Mouse (Mus musculus) layer of hippocampus, adult 9-10 months (tissue): ENCODE results near the gene Osgin1.
A peak's percentile ranks its signal among the peaks of the same experiment; 100 is the strongest.

Source experiments
- DNase-seq: peaks from one replicate; pipeline ENCODE4 v3.0.0; 2022; ENCODE audit warnings: low spot score

Gene Osgin1

GRCm38 (mm10) chr8:119433582-119434174 lies at the start of gene Osgin1:
Gene Osgin1 (plus strand): TSS chr8:119434124.
- no peak for DNase-seq

GRCm38 (mm10) chr8:119384478-119384877 lies 49.4 kb upstream of the Osgin1 start:
- DNase-seq = peak; percentile 74

- no peak for DNase-seq
Observed at GRCm38 (mm10) chr8:119385854-119386253, 48.1 kb upstream of the Osgin1 start.

- no peak for DNase-seq
Observed at GRCm38 (mm10) chr8:119386988-119387387, 46.9 kb upstream of the Osgin1 start.

DNA sequence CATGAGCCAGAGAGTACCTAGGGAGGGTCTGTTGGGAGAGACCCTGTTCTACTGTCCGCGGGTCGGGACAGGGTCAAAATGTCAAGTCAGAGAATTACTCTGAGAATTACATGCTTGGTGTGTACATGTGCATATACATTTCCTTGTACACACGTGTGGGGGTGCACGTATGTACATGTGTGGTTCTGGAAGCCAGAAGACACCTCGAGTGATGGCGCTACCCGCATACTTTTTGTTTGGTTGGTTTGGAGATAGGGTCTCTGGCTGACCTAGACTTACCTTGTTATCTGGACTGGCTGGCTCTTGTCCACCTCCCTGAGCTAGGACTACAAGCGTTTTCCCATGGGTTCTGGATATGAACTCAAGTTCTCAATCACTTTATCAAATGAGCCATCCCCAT lies 39.8 kb upstream of the Osgin1 start:
- DNase-seq = no peak

DNA sequence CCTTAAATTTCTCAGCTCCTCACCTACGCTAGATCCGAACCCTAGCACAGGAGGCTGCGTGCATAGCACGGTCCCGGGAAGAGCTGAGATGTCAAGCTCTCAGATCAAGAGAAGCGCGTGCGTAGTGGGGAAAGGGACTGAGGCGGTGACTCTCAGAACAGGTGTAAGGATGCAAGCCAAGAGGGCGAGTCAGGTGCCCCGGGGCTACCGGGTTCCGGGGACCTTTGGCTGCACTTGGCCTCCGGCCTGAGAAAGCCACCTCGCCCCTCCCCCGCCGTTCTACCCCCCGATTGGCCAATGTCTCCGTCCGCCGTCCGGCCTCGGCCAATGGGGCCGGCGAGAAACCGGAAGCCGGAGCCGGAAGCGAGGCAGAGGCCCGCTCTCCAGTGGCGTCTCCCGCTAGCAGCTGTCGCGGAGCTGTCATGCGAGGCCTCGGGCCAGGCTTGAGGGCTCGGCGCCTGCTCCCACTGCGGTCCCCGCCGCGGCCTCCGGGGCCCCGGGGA lies 39.3 kb upstream of the Osgin1 start, which contains the start of gene Mlycd:
Mlycd (plus strand) TSS at position 355 of the 503 bp plus-strand sequence.
- peak; percentile 78 for DNase-seq

DNA sequence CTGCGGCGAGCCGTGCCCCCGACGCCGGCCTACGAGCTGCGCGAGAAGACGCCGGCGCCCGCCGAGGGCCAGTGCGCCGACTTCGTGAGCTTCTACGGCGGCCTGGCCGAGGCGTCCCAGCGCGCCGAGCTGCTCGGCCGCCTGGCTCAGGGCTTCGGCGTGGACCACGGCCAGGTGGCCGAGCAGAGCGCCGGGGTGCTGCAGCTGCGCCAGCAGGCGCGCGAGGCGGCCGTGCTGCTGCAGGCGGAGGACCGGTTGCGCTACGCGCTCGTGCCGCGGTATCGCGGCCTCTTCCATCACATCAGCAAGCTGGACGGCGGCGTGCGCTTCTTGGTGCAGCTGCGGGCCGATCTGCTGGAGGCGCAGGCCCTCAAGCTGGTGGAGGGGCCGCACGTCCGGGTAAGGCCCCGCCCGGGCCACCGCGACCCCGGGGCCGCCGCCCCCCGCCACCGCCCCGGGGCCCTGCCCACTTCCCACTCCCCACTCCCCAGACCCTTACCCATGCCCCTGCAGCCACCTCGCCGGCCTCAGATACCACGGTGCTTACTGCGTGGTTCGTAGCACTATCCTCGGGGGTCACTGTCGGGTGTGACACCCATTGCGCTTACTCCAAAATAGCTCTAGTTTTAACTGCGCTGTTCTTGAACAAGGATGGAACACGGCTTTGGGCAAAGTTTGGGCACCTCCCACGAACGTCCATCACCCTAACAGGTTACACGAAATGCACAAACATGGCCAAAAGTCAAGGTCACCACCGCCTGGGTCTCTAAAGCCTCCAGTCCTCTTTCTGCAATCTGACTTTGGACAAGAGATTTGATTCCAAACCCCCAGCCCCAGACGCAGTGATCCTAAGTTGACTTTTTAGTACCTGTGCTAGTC lies 38.6 kb upstream of the Osgin1 start:
- no peak for DNase-seq

GRCm38 (mm10) chr8:119398558-119398957 lies 35.4 kb upstream of the Osgin1 start:
- DNase-seq = no peak

GRCm38 (mm10) chr8:119399255-119399654 lies 34.7 kb upstream of the Osgin1 start:
- no peak for DNase-seq

GRCm38 (mm10) chr8:119400122-119400671 lies 33.7 kb upstream of the Osgin1 start:
- no peak for DNase-seq

DNA sequence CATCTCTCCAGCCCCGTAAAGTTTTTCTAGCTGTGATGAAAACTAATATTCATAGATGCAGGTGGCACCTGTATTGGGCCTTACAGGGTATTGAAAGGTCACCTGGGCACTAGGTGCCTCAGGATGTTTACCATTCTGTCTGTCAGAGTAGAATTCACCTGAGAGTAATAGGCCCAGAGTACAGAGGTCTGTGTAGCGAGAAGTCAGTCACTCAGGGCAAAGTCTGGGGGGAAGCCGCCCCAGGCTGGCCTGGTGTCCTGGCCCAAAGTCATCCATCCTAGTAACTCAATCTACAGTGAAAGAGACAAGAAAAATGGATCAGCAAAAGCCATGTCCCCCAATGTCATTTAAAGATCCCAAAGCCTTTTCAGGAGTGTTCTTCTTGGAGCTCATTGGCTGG lies 33.0 kb upstream of the Osgin1 start:
- DNase-seq = no peak

- no peak for DNase-seq
Observed at GRCm38 (mm10) chr8:119403912-119404311, 30.0 kb upstream of the Osgin1 start.

- no peak for DNase-seq
Observed at GRCm38 (mm10) chr8:119404648-119405047, 29.3 kb upstream of the Osgin1 start.

DNA sequence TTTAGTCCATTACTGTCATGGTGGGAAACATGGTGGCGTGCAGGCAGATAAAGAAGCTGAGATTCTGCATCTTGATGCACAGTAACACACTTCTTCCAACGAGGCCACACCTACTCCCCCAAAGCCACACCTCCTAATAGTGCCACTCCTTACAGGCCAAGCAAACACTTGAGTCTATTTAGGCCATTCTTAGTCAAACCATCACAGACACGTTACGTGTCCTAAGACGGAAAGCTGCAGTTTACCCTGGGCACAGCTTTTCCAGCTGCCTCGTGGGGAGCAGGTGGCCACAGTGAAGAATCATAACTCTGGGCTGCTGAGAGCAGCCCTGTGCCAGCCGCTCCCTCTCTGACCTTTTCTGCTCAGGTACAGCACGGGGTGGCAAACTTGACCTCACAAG lies 25.6 kb upstream of the Osgin1 start:
- DNase-seq = no peak

DNA sequence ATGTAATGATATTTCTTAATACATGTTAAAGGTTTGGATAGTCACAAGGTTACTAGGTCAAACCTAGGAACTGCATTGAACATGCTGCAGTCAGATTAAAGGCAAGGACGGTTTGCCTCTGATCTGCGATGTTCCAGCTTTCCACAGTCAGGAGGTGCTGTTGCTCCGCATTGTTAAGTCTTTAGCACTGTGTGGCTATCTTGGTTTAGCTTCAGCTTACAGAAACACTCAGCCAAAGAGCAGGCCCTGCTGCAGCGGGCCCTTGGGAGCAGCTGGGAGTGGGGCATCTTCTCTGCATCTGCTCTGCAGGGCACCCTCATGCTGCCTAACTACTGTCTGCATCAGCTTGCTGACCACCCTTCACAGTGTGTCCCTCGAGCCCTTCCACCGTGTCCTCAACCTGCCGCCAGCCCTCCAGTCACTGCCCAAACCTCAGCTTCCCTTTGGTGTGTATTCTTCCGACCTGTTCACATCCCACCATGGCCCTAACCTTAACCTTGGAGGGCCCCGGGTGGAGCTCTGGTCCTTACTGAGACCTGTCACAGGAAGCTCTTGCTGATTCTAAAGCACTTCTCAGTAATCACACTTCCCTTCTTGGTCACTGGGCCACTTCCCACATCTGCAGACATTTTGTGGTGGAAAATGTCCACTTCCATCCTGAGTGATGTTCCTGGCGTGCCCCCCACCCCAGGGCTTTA lies 21.7 kb upstream of the Osgin1 start:
- DNase-seq = no peak

GRCm38 (mm10) chr8:119412735-119413498 lies 21.0 kb upstream of the Osgin1 start:
- DNase-seq = no peak

DNA sequence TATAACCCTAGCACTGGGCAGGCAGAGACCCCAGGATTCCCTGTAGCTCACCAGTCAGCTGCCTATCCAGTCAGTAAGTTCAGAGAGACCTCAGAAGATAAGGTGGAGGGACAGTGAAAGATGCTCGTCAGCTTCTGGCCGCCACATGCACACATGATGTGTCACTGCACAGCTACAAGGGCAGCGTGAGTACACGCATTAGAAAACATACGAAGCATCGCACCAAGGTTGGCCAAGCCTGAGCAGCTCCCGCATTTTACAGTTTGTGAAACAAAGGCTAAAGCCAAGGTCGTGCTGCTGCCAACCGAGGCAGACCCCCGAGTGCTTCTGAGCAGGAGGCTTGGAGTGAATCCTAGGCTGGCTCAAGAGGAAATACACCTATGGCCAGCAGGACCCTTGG lies 20.3 kb upstream of the Osgin1 start:
- DNase-seq = no peak

DNA sequence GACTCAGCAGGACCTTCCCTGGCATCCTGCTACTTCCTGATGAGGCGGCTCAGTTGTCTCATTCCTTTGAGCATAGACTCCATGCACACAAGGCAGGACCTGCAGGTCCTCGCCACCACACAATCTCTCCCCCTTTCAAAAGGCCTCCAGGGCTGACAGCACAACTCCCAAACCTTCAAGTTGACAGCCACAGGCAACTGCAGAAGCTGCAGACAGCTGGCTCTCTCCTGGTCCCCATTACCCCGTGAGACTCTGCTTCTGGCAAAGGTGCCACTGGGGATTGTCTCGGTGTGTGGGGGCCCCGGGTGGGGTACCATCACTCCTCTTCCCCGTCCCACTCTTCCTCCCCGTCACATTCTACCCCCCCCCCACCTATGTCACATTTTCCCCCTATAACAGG lies 13.6 kb upstream of the Osgin1 start:
- DNase-seq = no peak

GRCm38 (mm10) chr8:119421603-119422122 lies 12.3 kb upstream of the Osgin1 start:
- no peak for DNase-seq

DNA sequence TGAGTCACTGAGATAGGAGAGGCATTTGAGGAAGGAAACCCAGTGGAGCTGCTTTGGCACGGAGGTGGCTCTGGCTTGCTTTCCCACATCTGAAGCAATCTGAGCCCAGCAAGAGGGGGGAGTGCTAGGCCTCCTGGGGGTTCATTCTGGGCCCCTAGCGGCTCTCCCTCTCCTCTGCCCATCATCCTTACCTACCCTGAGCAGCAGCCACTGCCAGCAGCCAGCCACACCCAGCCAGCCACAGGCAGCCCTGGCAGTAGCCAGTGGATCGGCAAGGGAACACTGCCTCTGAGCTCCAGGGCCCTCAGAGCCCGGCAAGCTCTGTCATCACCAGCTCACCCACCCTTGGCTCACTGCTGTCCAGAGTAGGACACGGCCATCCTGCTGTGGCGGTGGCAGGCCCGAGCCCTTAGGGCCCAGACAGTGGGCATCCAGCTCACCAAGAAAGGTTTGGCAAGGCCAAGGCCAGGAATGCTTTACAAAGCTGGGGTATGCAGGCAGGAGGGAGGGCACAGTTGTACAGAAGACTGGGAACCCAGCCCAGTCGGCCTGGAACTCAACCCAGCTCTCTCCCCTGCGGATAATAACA lies 11.7 kb upstream of the Osgin1 start:
- DNase-seq = no peak

GRCm38 (mm10) chr8:119423631-119424141 lies 10.2 kb upstream of the Osgin1 start:
- DNase-seq = no peak
